Mouse (Mus musculus): ENCODE data around the gene Anp32b. TPM values are rescaled to one million over a fixed set of nuclear protein-coding genes. Genes with fewer than 3 reads are reported as not detected.

Anp32b gene
- polyA plus RNA-seq, 1 experiment: 311 TPM

DNA sequence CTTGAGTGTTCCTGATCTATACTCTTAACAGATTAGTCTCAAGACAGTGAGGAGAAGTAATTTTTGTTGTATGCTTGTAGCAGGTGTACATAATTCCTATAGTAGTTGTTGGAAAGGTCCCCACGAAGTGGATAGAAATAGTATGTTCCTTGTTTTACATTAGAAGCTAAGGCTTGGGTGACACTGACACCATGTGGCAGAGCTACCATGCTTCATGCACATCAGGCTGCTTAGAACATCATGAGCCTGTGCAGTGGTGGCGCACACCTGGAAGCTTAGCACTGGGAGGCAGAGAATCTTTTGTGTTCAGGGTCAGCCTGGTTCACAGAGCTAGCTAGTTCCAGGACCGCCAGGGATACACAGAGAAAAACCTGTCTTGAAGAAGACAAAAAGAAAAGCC lies 15.0 kb downstream of the Anp32b start:
- peaks cover 100% of the 10 kb centered on the region for H3K36me3 ChIP-seq (ENCODE audit: control insufficient read depth, insufficient read depth)
- peaks cover 76% of the 10 kb centered on the region for H3K79me3 ChIP-seq (ENCODE audit: low read depth)

DNA sequence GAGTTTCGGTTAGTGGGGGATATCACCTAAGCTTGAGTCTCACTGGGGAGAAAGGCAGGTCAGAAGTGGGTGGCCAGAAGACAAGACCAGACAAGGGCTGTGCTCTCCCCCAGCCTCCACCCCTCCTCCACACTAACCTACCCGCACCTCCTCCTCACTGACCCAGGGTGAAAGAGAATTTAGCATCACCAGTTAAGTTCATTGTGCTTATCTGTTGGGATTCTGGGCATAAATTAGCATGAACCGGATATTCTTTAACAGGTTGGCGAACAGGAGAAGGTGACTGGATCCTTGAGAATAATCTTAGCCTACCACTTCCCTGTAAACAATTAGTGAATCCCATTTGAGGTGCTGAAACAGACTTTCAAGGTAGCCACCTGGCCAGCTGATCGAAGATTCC lies 24.4 kb downstream of the Anp32b start:
- TF ChIP-seq CEBPB (IDR thresholded peaks at IDR 0.05; ENCODE audit: low read depth) (no peak), MAX (IDR thresholded peaks at IDR 0.05) (no peak), FOSL1 (IDR thresholded peaks at IDR 0.05; ENCODE audit: insufficient read depth, low read length, poor library complexity, severe bottlenecking) (no peak)
- H3K79me3 ChIP-seq (ENCODE audit: low read depth): peaks cover 3% of the 10 kb centered on the region

More for the DNA sequence above, 15.0 kb downstream of the Anp32b start:
- H3K27me3 ChIP-seq (ENCODE audit: control insufficient read depth, insufficient read depth, insufficient read length): no peaks in the 10 kb centered on the region
- no peak overlapping the region for H3K4me3 ChIP-seq (ENCODE audit: insufficient read depth, poor library complexity, severe bottlenecking)
- no peak overlapping the region for H3ac ChIP-seq (ENCODE audit: control insufficient read depth, insufficient read length, low read depth)
- peaks cover 94% of the 10 kb centered on the region for H3K79me2 ChIP-seq (ENCODE audit: control insufficient read depth, insufficient read depth)
- TF ChIP-seq FOSL1 (IDR thresholded peaks at IDR 0.05; ENCODE audit: insufficient read depth, low read length, poor library complexity, severe bottlenecking): no peak
- TF ChIP-seq MYOG (IDR thresholded peaks at IDR 0.05; ENCODE audit: control insufficient read depth, extremely low read depth, insufficient read length): no peak

DNA sequence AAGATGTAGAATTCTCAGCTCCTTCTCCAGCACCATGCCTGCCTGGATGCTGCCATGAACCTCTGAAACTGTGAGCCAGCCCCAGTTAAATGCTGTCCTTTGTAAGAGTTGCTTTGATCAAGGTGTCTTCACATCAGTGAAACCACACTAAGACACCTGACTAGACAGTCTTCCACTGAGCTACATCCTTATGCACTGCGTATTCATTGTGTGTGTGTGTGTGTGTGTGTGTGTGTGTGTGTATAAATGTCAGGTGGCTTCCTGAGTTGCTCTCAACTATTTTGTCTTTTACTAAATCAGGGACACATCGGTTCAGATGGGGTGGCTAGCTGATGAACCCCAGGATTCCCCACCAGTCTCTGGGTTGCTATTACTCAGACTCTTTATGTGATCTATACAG lies 28.4 kb downstream of the Anp32b start:
- peaks cover 42% of the 10 kb centered on the region for H3K36me3 ChIP-seq (ENCODE audit: control insufficient read depth, insufficient read depth)
- no peak for TF ChIP-seq USF1 (IDR thresholded peaks at IDR 0.05; ENCODE audit: low read depth)
- TF ChIP-seq CEBPB (IDR thresholded peaks at IDR 0.05; ENCODE audit: low read depth): no peak
- TF ChIP-seq MAX (IDR thresholded peaks at IDR 0.05): no peak
- no peak for TF ChIP-seq CTCF (IDR thresholded peaks at IDR 0.05; ENCODE audit: control insufficient read depth, insufficient read depth, insufficient read length)
- no peak for TF ChIP-seq FOSL1 (IDR thresholded peaks at IDR 0.05; ENCODE audit: insufficient read depth, low read length, poor library complexity, severe bottlenecking)
- no peak for TF ChIP-seq MYOD1 (IDR thresholded peaks at IDR 0.05; ENCODE audit: control insufficient read depth, insufficient read length, low read depth)
- no peak for TF ChIP-seq MYOG (IDR thresholded peaks at IDR 0.05; ENCODE audit: control insufficient read depth, extremely low read depth, insufficient read length)
- no peaks in the 10 kb centered on the region for H3K27me3 ChIP-seq (ENCODE audit: control insufficient read depth, insufficient read depth, insufficient read length)

More for the DNA sequence above, 24.4 kb downstream of the Anp32b start:
- Histone ChIP-seq H3K4me3 (ENCODE audit: insufficient read depth, poor library complexity, severe bottlenecking) (no peak overlapping the region), H3K36me3 (ENCODE audit: control insufficient read depth, insufficient read depth) (peaks cover 80% of the 10 kb centered on the region), H3ac (ENCODE audit: control insufficient read depth, insufficient read length, low read depth) (no peak overlapping the region), H3K27me3 (ENCODE audit: control insufficient read depth, insufficient read depth, insufficient read length) (no peaks in the 10 kb centered on the region), H3K79me2 (ENCODE audit: control insufficient read depth, insufficient read depth) (peaks cover under 1% of the 10 kb centered on the region)

DNA sequence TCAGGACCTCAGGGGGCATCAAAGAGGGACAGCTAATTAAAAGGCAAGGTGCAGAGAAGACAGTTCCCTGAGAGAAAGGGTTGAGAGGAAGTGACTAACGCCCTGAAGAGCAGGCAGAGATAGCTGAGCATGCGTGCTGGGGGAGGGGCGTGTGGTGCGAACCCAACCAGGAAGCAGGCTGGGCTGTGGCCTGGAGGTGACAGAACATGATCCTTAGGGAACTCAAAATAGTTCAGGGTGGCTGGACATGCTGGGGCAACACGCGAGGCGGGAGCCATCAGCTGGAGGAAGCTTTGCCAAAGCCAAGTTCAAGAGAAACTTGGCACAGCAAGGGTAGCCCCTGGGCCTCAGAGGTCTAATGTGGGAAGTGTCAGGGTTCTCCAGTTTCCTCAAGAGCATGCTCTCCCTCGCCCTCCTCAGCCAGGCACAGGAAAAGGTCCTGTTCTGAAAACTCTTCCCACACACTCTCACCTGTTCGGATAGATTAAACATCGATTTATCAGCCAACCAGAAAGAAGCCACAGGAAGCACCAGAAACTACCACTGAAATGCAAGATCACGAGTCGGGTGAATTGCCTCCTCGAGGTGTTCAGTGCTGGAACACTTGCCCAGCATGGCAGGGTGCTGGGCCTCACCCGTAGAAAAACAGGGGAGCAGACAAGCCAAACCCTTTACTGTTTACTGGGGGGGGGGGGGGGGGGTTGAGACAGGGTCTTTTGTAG lies 35.2 kb downstream of the Anp32b start:
- no peaks in the 10 kb centered on the region for H3K27me3 ChIP-seq (ENCODE audit: control insufficient read depth, insufficient read depth, insufficient read length)
- H3K4me3 ChIP-seq (ENCODE audit: insufficient read depth, poor library complexity, severe bottlenecking): no peak overlapping the region
- peaks cover 13% of the 10 kb centered on the region for H3K79me3 ChIP-seq (ENCODE audit: low read depth)
- no peak overlapping the region for H3ac ChIP-seq (ENCODE audit: control insufficient read depth, insufficient read length, low read depth)
- peak; percentile 73 for TF ChIP-seq MAX (IDR thresholded peaks at IDR 0.05)
- TF ChIP-seq FOSL1 (IDR thresholded peaks at IDR 0.05; ENCODE audit: insufficient read depth, low read length, poor library complexity, severe bottlenecking): no peak
- TF ChIP-seq USF1 (IDR thresholded peaks at IDR 0.05; ENCODE audit: low read depth): no peak
- no peak for TF ChIP-seq MYOG (IDR thresholded peaks at IDR 0.05; ENCODE audit: control insufficient read depth, extremely low read depth, insufficient read length)
- no peak for TF ChIP-seq MYOD1 (IDR thresholded peaks at IDR 0.05; ENCODE audit: control insufficient read depth, insufficient read length, low read depth)
- no peaks in the 10 kb centered on the region for H3K36me3 ChIP-seq (ENCODE audit: control insufficient read depth, insufficient read depth)
- H3K79me2 ChIP-seq (ENCODE audit: control insufficient read depth, insufficient read depth): peaks cover 17% of the 10 kb centered on the region

More for the DNA sequence above, 28.4 kb downstream of the Anp32b start:
- H3ac ChIP-seq (ENCODE audit: control insufficient read depth, insufficient read length, low read depth): no peak overlapping the region
- H3K79me3 ChIP-seq (ENCODE audit: low read depth): no peaks in the 10 kb centered on the region
- no peaks in the 10 kb centered on the region for H3K79me2 ChIP-seq (ENCODE audit: control insufficient read depth, insufficient read depth)
- H3K4me3 ChIP-seq (ENCODE audit: insufficient read depth, poor library complexity, severe bottlenecking): no peak overlapping the region

DNA sequence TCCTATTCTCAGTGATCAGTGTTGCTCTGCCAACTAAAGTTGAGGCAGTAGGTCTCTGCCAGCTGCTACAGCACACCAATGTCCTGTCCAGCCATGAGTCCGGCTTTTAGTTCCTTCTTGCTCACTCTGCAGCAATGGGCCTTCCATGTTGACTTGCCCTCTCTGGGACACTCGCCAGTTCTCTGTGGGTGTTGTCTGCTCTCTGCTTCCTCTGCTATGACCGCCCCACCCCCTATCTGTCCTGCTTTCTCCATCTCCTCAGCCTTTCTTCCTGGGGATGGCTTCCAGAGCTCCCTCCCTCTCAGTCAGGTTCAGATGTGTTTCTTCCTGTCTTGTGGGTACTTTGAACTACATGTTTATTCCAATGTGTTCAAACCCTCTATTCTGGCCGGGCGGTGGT lies 36.6 kb downstream of the Anp32b start:
- Histone ChIP-seq H3K36me3 (ENCODE audit: control insufficient read depth, insufficient read depth) (no peaks in the 10 kb centered on the region), H3ac (ENCODE audit: control insufficient read depth, insufficient read length, low read depth) (no peak overlapping the region), H3K4me3 (ENCODE audit: insufficient read depth, poor library complexity, severe bottlenecking) (no peak overlapping the region), H3K79me3 (ENCODE audit: low read depth) (peaks cover 21% of the 10 kb centered on the region), H3K79me2 (ENCODE audit: control insufficient read depth, insufficient read depth) (peaks cover 32% of the 10 kb centered on the region), H3K27me3 (ENCODE audit: control insufficient read depth, insufficient read depth, insufficient read length) (no peaks in the 10 kb centered on the region)
- TF ChIP-seq CTCF (IDR thresholded peaks at IDR 0.05; ENCODE audit: control insufficient read depth, insufficient read depth, insufficient read length): no peak
- no peak for TF ChIP-seq MYOD1 (IDR thresholded peaks at IDR 0.05; ENCODE audit: control insufficient read depth, insufficient read length, low read depth)
- TF ChIP-seq MYOG (IDR thresholded peaks at IDR 0.05; ENCODE audit: control insufficient read depth, extremely low read depth, insufficient read length): no peak
- TF ChIP-seq FOSL1 (IDR thresholded peaks at IDR 0.05; ENCODE audit: insufficient read depth, low read length, poor library complexity, severe bottlenecking): no peak
- TF ChIP-seq USF1 (IDR thresholded peaks at IDR 0.05; ENCODE audit: low read depth): no peak
- TF ChIP-seq CEBPB (IDR thresholded peaks at IDR 0.05; ENCODE audit: low read depth): no peak
- TF ChIP-seq MAX (IDR thresholded peaks at IDR 0.05): no peak
